Mouse (Mus musculus): Measurements from ENCODE around the gene Psmc3ip.

The Psmc3ip gene

DNA sequence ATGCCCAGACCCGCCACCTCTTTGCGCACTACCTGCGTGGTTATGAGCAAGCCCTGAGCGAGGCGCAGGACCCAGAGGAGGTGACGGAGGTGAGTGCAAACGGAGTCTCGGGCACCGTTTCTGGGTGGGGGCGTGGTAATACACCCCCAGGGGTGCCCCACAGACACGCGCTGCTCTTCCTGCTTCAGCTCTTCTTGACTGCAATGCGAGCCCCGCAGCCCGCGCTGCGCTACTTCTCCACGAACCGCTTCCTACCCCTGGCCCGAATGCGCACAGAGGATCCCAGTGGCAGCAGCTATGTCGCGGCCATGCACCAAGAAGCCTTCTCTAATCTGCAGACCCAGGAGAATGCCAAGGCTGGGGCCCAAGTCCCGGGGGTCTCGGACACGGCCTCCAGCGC, 15.5 kb downstream of the Psmc3ip start:
- DNase-seq (ENCODE audit: low spot score) = no peak

DNA sequence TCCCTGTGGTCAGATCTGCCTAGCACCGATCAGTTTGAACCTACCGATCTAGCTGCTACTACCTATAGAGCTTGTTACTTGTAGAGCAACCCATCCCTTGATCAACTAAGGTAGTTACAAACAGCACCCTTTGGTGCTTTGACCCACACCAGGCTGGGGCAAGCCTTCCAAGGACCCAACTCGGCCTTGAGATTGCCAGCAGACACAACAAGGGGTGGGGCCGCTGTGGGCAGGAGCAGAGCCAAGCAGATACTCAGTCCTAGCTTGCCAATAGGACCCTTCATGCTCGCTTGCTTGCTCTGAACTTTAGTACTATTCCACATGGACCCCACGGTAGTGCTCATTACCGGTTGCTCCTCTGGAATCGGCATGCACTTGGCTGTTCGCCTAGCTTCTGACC, 17.1 kb downstream of the Psmc3ip start, which contains the start of gene Hsd17b1:
TSS of gene Hsd17b1 (plus strand) at position 291 of the 400 bp plus-strand sequence.
- no peak for DNase-seq (ENCODE audit: low spot score)

DNA sequence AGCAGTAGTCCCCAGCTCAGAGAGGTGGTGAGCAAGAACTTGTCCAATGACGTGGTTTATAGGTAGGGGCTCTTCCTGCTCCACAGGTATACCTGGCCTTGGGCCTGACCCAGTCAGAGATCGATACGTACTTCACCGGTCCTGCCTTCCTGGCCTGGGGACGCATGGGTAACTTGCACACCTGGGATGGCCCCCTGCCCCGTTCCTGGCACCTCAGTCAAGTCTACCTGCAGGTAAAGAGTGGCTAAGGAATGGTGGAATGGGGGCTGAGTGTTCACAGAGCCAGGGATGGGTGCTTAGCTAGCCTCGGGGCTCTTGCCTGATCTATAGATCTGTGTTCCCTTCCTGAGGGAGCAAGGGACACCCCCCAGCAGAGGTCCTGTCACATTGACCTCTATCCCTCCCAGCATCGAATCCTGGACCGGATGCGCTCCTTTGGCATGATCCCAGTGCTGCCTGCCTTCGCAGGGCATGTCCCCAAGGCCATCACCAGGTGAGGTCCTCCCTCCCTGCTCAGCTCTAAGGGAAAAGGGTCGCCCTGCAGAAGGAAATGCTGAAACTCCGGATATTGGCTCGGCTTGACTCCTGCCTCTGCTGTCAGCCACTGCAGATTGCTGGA, 23.3 kb downstream of the Psmc3ip start:
- no peak for DNase-seq (ENCODE audit: low spot score)

DNA sequence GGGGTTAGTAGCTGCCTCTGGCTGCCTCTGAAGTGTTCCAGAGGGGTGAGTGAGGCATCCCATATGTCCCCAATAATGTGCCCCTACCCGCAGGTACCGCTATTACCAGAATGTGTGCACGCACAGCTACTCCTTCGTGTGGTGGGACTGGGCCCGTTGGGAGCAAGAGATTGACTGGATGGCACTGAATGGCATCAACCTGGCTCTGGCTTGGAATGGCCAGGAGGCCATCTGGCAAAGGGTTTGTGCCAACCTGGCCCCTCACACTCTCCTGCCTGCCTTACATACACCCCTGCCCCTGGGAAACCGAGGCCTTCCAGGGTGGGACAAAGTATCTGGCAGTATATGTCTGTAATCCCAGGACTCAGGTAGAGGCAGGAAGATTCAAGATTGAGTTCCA, 24.2 kb downstream of the Psmc3ip start:
- no peak for DNase-seq (ENCODE audit: low spot score)

DNA sequence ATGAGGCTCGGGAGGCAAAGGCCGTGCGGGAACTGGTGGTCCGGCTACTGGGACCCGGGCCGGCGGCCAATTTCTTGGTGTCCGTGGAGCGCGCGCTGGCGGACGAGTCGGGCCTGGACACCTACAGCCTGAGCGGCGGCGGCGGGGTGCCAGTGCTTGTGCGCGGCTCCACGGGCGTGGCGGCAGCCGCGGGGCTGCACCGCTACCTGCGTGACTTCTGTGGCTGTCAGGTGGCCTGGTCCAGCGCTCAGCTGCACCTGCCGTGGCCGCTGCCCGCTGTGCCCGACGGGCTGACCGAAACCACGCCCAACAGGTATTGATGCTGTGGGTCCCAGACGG, 25.1 kb downstream of the Psmc3ip start:
- DNase-seq (ENCODE audit: low spot score) = no peak

DNA sequence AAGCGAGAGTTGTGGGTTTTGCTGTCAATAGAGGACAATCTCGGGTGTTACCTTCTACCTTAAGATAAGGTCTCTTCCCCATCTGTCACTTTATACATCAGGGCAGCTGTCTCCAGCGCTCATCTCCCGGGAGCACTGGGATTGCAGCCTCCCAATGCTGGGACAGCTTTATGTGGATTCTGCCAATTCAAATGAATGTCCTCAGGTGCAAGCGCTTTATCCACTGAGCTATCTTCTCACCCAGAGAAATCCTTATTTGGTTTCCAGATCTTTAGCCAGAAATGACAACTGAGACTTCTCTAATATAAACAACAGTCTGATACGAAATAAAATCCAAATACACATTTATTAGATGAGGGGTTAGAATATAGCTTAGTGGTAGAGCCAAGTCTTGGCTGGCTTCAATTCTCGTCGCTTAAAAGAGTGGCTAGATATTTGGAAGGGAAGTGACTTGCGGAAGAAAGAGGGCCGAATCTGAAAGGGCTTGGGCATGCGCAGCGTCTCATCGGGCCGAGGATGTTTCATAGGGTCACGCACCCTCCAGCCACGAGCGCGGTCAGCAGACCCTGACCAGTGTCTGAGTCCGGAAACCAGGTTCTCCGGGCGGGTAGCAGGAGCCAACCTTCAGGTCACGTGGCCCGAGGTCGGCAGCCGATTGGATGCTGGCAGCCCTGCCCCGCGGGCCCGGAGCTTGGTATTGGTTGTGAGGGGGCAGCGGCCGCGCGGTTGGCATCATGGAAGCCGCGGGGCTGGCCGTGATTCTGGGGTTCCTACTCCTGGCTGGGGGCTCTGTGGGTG, 25.6 kb downstream of the Psmc3ip start, which contains the start of gene Naglu:
TSS of gene Naglu (plus strand) at position 622 of the 798 bp plus-strand sequence.
- peak; percentile 85 for DNase-seq (ENCODE audit: low spot score)

DNA sequence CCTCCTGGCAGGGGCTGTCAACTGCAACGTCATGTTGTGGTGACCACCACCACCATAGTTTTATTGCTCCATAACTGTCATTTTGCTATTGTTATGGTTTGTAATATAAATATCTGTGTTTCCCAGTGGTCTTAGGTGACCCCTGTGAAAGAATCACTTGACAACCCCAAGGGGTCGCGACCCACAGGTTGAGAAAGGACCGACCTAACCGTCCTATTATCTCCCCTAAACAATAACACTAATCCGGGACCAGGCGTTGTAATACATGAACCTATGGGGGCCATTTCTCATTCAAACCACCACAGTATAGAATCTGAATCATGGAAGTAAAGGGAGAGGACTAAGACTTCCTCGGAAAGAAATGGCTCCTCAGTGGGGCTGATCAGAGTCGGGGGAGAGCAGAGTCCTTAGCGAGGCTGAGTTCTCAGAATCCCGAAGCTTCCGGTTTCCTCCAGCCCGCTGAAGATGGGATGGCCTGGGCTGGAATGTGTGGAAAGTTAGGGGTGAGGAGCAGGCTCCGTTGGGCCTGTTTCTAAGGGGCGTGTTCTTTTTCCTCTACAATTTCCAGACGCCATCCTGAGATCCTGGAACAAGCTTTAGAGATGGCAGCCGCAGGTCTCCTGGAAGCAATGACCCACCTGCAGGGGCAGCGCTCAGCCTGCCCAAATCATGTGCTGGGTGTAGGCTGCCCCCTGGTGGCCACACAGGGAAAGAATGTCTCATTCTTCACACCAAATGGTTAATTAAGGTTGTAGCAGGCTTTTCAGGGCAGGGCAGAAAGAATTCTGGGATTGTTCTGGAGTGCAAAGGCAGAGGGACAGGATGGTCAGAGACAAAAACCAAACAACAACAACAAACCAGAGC, 28.5 kb downstream of the Psmc3ip start:
- no peak for DNase-seq (ENCODE audit: low spot score)

DNA sequence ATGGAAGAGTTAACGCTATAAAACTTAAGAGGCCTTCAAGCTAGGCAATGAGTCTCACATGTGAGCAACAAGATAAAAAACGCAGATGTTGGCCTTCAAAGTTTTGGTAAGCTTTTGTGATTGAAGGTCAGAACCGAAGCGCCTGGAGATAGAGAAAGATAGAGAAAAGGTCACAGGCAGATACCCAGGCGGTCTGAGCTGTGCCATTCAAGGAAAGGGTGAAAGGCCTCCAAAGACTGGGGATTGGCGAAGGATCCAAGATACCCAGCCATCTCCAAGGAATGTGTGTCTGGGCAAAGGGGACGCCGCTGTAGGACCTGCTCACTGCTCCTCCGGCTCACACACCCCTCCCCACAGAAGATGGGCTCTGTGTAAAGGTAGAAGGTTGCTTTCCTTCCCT, 30.2 kb downstream of the Psmc3ip start:
- DNase-seq (ENCODE audit: low spot score) = no peak

DNA sequence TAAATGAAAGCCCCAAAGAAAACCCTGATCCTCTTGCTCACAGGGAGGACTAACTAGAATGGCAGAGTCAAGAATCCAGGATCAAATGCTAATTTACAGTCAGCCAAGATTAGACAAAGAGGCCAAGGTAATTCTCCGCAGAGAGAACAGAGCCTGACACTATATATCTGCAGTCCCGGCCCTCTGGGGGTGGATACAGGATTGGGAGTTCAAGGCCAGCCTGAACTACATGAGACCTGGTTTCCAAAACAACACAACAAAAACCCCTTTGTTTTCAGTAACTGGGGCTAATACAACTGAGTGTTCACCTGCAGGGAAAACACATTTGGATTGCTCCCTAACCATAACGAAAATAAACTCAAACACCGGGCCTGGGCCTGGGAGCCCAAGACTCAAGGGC, 30.8 kb downstream of the Psmc3ip start:
- no peak for DNase-seq (ENCODE audit: low spot score)

DNA sequence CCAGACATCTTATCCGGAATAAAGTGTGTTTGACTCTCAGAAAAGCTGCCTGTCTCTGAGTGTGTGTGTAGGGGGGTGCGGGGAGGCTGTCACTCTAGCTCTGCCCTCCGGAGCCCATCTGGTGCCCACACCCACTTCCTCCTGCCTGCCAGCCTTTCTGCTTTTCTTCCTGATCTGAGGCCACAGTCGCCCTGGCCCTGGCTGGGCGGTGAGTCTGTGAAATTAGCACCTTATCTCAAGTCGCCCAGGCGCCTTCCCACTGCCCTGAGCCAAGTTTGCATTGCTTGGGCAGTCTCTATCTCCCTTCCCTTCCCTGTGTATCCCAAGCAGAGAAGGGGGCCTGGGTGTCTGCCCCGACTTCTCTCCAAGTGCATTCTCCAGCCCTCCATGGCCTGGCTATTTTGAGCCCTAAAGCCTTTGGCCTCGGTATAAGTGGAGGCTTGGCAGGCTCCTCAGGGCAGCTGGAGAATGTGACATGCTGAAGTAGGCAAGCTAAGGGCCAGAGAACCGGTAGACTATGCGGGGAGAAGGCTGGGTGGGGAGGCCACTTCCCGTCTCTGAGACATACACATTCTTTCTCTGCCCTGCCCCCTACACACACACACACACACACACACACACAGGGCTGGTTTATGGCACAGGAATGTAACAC, 31.4 kb downstream of the Psmc3ip start:
- no peak for DNase-seq (ENCODE audit: low spot score)

DNA sequence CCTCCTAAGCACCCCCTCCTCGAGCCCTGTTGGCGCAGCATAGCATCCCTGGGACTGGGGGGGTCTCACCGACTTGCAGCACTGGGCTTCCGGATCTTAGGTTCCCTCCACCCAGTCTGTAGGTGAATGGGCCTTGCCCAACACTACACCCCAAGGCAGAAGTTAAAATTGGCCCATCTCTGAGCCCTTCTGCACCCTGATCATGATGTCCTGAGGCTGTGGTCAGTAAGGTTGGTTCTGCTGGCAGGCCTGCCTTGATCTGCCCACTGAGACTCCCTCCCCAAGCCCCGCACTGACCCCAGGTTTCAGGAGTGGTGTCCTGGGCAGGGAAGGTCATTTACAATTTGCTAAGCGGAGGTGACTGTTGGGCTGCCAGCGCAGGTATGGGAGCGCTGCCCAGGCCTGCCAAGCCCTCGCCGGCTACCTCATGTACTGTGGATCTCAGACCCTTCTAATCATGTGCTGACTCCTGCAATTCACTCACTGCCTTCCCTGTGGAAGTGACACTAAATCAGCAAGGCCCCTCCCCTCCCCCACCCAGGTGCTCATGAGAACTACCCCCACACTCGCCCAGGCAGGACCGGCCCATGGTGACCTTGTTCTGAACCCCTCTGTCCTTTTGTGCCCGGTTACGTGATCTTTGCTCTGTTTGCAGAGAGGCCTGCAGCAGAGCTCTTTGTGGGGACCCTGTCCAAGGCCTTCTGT, 32.1 kb downstream of the Psmc3ip start:
- no peak for DNase-seq (ENCODE audit: low spot score)

DNA sequence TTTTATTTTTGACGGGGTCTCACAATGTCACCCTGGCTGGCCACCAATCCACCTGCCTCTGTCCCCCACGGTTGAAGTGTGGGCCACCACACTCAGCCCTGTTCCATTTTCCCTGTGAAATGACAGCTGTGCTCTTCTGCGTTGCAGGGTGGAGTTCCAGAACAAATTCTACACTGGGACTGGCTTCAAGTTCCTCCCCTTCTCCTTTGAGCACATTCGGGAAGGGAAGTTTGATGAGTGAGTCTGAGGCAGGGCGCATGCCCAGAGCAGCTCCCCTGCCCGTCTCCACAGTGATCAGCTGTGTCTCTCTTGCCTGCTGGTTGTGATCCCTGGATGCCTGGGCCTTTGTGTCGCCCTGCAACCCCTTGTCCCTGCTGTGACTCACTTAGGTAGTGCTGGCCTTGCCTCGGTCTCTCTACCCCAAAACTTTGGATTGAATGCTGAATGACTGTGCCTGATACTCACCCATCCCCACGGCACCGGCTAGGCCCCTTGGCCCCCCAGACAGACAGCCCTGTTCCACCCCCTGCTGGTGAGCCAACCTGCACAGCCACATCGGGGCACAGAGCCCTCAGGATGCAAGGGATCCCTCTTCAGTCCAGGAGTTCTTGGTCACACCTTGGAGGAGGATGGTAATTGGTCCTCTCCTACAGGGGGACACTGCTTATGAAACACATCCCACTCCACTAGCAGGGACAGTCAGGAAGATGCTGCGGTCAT, 32.9 kb downstream of the Psmc3ip start:
- no peak for DNase-seq (ENCODE audit: low spot score)

DNA sequence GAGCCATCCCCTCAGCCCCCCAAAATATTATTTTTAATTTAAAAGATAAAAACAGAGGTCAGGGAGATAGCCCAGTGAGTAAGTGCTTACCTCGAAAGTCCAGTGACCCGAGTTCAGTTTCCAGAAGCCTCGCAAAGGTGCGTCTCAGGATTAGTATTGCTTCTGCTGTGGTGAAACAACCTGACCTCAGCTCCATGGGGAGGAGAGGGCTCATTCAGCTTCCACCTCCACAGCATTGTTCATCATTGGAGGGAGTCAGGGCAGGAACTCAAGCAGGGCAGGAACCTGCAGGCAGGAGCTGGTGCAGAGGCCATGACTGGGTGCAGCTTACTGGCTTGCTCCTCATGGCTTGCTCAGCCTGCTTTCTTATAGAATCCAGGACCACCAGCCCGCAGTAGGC, 34.2 kb downstream of the Psmc3ip start:
- no peak for DNase-seq (ENCODE audit: low spot score)

DNA sequence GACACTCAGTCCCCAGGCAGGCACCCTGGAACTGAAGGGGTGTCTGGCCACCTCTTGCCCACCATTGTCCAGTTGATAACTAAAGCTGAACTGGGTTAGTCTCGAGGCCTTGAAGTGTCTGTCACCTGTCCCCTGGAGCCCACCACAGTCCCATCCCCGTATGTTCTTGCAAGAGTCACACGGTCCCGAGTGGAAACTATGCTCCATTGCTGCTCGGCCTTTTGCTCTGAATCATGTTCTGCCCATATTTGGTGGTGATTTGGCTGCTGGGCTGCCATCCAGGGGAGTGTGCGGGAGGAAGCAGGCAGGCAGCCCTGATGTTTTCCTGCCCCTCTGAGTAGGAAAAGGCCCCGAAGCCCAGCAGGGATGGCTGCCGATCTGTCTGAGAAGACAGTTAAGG, 35.1 kb downstream of the Psmc3ip start:
- DNase-seq (ENCODE audit: low spot score) = no peak

DNA sequence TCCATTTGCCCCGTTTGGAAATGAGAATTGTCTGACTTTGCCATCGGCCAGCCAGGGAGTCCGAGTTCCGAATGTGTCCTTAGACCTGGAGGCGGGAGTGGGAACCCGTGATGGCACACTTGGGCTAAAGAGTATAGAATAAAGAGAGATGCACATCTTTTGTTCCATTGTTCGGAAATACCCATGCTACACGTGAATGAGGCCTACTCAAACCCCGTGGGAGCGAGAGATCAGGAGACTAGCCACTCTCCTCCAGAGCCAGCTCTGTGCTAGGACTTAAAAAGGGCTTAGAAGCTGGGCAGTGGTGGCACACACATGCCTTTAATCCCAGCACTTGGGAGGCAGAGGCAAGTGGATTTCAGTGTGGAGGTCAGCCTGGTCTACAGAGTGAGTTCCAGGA, 35.8 kb downstream of the Psmc3ip start:
- no peak for DNase-seq (ENCODE audit: low spot score)

DNA sequence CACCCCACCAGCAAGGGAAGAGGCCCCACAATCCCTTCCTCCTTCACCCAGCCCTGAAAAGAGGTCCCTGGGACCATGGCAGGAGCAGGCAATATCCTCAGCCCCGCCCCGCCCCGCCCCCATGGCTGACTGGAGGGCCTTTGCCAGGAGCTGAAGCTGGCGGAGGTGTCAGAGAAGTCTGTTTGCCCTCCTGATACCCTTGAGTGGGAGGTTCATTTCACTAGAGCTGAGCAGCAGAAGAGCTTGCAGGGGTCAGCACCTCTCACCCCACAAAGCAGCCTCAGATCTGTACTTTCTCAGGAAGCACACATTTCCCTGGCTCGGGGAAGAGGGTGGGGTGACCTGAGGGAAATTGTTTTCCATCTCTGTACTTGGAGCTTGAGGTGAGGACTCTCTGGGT, 36.5 kb downstream of the Psmc3ip start:
- no peak for DNase-seq (ENCODE audit: low spot score)

DNA sequence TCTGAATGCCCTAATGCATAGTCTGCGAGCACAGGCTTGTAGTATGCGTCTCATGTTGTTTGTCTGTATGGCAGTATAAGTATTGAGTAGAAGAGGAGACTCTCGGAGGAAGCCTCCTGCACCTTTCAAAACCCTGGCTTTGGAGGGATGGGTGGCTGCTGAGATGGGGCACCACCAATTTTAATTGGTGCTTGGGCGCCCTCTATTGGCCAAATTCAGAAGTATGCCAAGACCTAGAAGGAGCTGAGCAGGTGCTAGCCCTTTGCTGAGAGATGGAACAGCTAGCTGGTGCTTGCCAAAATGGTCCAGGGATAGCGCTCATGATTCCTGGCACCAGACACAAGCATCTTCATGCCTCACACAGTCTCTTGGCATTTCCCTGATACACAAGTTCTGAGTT, 37.4 kb downstream of the Psmc3ip start:
- peak; percentile 84 for DNase-seq (ENCODE audit: low spot score)

DNA sequence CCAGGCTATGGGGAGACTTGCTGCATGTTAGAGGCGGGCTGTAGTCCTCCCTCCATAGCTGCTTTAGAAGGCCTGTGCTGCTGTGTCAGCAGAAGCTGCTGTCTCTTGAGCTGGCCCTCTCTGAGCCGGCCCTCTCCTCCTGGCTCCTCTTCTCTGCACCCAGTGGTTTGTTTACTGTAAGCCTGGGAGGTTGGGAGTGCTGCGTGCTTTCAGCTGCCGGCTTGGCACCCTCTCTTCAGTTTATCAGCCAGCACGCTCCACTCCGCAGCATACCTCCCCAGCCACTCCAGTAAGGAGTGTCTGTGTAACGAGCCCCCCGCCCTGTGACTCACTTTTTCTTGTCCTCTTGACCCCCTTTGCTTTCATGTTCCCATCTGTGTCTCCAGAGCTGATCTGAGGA, 38.4 kb downstream of the Psmc3ip start:
- no peak for DNase-seq (ENCODE audit: low spot score)

DNA sequence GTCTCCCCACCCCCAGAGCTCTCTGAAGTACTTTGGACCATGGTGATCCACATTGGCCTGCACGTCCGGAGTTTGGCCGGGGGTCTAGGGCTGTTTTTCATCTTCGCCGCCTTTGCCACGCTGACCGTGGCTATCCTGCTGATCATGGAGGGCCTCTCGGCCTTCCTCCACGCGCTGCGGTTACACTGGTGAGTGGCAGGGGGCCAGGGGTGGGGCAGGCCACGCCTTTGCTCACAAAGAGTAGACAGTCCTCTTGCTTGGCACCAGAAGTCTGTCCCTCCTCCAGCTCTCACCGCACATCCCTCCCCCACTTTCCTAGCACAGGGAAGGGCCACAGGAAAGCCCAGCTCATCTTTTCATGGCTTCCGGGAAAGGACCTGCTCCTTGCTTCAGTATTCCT, 39.8 kb downstream of the Psmc3ip start:
- DNase-seq (ENCODE audit: low spot score) = no peak

DNA sequence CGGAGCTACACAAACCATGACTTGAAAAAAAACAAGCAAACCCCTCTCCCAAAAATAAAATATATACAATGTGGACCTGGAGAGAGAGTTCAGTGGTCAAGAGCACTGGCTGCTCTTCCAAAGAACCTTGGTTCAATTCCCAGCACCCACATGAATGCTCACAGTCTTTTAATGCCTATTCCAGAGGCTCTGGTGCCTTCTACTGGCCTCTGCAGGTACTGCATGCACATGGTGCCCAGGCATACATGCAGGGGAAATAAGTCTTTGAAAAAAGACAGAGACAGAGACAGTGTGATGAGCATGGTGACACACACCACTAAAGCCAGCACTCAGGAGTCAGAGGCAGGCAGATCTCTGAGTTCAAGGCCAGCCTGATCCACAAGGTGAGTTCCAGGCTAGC, 41.3 kb downstream of the Psmc3ip start:
- DNase-seq (ENCODE audit: low spot score) = no peak

Measured in urinary bladder, postnatal 10 days (tissue).